Mouse (Mus musculus) fibroblast of lung, adult 2 months (primary cell): ENCODE results near the gene Hnrnpf.

Experiments used
- DNase-seq: peaks from one replicate; pipeline ENCODE4 v3.0.0-alpha.2; 2011; ENCODE audit warnings: low read depth

The Hnrnpf gene

DNA sequence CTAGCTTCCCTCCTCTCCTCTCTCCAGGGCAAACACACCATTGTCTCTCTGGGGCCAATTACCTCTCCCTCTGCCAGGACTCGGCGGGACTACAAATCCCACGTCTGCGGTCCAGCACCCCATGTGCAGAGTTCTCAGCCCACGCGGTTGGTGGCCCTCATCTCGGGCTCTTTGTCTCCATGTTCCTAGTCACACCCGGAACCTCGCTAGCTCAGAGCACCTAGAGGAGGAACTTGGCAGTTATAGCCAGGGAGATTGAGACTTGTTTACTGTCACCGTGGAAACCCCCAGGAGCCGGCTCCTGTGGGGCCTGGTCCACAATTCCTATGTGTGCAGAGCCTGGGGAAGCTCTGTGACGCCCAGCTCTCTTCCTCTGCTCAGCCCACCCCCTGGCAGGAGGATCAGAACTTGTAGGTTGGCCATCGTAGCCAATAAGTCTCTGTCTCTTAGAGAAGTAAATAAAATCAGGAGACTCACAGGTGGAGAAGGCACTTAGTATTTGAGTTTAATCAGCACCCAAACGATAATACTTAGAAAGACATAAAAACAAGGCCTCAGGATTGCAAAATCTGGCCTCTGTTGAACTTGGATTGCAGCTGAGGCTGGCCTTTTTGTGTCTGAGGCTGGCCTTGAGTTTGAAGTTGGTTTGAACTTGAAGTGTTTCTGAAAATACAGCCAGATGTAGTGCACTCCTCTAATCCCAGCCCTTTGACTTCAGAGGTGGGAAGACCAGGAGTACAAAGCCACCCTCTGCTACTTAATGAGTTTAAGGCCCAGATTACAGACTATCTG is 8.6 kb upstream of the Hnrnpf start:
- DNase-seq = no peak

DNA sequence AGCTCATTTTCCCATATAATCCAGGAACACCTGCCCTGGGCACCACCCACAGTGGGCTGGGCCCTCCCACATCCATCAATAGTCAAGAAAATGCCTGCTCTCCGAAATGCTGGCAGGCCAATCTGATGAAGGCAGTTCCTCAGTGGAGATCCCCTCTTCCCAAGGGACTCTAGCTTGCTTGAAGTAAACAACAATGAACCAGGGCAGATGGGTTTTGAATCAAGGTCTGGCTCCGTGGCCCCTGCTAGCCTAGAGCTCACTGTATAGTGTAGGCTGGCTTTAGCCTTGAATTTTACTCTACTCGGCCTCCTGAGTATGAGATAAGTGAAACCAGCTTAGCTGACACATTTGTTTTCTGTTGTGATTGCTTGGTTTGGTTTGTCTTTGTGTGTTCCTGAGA is 7.7 kb upstream of the Hnrnpf start:
- no peak for DNase-seq

DNA sequence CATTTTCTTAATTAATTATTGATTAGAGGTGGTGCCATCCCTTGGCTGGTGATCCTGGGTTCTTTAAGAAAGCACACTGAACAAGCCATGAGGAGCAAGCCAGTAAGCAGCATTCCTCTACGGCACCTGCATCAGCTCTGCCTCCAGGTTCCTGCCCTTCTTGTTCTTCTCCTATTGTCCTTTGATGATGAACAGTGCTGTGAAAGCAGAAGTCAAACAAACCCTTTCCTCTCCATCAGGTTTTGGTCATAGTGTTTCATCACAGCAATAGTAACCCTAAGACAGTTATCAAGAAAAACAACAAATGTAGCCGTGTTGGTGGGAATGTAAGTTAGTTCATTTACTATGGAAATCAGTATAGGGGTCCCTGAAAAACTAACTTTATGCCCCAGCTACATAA is 6.7 kb upstream of the Hnrnpf start:
- DNase-seq = no peak

DNA sequence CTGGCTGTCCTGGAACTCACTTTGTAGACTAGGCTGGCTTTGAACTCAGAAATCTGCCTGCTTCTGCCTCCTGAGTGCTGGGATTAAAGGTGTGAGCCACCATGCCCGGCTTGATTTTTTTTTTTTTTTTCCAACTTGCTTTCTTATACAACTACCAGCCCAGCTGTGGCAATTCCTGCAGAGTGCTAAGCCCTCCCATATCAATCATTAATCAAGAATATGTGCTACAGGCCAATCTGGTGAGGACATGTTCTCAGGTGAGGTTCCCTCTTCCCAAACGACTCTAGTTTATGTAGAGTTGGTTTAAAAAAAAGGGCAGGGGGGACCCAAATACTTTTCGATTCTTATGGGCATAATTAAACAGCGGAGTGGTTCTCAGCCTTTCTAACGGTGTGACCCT is 2.3 kb upstream of the Hnrnpf start:
- DNase-seq = no peak

DNA sequence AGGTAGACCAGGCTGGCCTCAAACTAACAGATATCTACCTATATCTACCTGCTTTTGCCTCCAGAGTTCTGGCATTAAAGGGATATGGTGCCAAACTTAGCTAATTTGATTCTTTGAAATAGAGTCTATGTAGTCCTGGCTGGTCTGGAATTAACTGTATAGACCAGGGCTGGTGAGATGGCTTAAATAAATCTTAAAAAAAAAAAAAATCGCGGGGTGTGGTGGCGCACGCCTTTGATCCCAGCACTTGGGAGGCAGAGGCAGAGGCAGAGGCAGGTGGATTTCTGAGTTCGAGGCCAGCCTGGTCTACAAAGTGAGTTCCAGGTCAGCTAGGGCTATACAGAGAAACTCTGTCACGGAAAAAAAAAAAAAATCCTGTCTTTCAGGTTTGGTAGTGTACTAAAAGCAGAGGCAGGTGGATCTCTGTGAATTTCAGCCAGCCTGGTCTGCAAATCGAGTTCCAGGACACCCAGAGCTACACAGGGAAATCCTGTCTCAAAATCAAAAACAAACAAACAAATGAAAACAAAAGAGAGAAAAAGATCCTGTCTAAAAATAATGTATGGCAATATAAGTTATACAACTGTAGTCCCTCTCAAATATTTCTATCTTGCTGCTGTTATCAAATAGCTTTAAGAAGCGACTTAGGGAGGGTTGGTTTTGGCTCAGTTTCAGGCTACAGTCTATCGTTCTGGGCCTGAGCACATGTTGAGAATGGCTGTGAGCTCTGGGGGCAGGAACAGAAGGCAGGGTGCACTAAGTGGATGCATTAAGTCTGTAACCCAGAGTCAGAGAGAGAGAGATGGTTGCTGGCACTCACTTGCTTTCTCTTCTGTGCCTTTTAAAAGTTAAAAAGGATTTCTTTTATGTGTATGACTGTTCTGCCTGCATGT is 1.6 kb downstream of the Hnrnpf start:
- DNase-seq = no peak

DNA sequence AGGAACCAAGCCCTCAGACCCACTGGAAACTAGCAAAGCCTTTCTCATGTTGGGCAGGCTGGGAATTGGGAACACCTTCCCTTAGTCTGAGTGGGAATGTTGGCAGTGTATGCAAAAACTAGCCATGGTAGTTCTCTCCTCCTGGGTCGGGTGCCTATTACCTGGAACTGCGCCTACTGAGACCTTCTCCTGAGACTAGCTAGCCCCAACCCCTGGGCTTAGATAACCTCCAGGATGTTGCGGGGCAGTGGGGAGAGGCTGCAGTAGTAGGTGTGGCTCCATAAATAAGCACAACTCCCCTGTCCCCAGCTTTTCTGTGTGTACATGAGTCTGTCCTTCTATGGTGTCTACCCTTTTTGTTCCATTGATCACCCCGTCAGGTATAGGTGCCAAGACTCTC is 2.4 kb downstream of the Hnrnpf start:
- no peak for DNase-seq

DNA sequence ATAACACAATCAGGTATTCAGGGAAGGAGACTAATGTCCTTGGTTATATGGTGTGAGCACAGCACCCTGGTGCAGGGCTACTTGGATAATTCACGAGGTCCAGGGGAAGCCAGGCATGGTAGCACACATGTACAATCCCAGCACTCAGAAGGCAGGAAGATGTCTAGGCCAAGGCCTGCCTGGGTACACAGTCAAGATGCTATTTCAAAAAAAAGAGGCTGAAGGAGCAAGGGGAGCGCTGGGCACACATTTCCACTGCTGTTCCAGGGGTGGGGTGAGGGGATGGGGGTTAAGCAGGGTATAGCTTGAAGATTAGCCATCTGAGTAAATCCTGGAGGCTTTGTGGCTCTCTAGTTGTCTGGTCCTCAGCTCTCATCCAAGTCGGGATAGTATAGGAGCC is 3.7 kb downstream of the Hnrnpf start:
- DNase-seq = no peak

DNA sequence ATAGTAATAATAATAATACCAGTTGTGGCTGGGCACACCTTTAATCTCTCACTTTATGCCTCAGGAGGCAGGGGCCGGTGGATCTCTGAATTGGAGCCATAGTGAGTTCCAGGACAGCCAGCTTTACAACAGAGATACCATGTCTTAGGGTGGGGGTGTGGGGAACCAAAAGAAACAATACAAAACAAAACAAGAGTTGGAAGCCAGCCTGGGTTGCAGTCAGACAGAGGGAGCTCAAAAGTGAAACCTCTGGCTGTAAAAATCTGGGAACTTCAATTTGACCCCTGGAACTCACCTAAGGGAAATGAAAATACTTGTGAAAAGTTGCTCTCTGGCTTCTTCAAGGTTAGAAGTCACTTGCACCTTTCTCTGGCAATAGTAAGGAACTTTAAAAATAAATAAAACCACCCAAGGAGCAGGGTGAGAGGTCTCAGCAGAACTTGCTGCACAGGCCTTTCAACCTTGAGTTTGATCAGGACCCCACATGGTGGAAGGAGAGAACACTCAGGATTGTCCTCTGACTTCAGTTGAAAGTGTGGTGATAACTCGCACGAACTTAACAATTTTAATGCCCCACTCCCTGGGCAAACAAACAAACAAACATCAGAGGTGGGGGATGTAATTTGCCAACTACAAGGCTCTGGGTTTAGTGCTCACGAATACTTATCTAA is 5.3 kb downstream of the Hnrnpf start:
- DNase-seq = no peak

DNA sequence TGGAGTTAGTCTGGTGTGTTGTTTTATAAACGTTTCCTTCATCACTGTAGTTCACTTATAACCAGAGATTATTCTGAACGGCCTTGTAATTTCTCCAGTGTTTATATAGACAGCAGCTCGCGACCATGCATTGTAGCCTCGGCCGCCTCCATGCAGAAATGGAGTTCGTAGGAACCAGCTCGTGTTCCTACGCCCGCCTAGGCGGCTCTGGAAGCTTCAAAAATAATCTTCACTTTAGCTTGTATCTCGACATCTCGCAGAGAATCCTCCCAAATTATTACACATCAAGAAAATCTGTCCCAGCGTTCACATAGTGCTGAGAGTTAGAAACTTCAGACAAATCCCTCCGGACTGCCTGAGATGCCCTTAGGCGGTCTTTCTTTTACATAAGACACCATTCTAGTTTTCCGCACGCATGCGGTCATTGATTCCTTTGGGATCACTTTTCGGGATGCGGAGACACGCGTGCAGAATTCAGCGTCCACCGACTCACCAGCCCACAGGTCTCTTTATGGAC is 5.9 kb downstream of the Hnrnpf start:
- DNase-seq = no peak

DNA sequence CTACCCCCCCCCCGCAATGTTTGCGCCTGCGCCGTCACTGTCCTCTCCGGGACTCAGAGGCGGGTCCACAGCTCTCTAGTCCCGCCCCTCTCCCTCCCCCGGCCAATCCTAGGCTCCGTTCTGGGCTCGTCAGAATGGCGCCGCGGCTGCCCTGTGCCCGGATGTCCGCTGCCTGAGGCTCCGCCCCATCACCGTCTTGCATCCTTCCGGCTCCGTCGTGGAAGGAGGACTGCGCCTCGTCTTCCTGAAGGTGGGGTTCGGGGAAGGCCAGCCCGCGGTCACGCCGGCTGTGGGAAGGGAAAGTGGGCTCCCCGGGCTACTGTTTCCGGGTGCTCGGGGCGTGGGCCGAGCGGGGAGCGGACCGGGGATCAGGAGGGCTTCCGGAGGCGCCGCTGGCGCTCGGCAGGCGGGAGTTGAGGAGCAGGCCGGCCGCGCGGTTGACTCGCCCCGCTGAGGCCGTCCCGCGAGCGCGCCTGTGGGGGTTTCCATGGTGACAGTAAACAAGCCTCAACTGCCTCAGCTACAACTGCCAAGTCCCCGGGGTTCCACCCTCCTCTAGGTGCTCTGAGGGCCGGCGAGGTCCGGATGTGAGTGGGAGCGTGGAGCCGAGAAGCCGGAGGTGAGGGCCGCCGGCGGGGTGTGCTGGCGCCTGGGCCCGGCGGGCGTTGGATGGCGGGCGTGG is 6.6 kb downstream of the Hnrnpf start:
- peak; percentile 91 for DNase-seq

DNA sequence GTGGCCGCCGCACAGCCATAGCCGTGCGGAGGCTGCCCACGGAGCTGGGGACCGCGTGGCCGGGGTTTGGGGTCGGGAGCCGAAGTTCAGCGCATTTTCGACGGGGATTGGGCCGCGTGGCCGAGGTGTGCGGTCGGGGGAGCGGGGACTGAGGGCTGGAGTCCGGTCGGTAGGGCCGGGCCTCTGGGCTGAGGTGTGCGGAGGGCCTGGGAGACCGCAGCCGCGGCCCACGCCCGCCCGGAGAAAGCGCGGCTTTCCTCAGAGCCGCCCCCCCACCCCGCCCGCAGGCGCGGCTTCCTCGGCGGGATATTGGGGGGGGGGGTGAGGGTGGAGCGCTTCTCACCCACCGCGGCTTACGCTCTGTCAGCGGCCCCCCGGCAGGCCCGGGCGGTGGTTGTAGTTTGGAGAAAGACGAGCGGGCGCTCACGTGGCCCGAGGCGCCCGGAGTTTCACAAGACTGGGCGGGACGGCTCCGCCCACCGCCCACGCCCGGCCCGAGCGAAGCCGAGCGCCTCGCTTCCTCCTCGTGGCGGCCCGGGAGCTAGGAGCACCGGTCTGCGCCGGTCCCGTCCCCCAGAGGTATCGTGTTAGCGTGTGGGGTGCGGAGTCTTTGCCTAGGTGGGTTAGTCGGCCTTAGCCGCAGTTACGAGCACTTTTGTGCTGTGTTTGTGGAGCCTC is 7.3 kb downstream of the Hnrnpf start:
- peak; percentile 71 for DNase-seq

DNA sequence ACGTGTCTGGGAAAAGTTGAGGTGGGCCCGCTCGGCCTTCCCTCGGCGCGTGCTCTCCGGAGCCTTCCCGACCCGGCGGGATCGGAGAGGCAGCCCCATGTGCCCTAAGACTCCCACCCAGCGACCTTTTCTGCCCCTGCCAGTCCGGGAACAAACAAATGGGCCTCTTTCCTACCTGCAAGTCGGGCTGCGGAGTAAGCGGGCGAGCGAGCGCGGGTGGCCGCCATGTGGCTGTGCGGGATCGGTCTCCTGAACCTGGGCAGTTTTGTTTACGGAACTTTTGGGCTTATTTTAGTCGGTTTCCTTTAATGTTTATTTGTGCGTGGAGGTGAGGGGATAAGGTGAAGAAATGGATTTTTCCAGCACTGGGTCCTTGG is 7.8 kb downstream of the Hnrnpf start:
- no peak for DNase-seq

DNA sequence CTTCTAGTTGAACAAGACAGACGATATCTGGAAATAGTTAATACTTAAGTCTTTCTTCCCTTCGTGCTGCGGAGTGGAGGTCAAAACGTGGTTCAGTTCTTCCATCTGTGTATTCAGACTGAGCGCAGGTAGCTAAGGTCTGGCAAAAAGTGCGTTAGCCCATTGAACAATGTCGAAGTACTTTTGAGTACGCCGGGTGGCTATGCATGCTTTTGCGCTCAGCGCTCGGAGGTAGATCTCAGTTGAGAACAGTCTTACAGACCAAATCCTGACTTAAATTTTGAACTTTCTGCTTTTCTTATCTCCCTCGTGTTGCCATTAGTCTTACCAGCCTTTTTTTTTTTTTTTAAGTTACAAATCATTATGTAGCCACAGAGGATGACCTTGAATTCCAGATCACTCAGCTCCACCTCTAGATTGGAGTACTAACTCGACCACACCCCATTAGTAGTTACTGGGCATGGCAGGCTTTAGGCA is 8.3 kb downstream of the Hnrnpf start:
- DNase-seq = no peak

DNA sequence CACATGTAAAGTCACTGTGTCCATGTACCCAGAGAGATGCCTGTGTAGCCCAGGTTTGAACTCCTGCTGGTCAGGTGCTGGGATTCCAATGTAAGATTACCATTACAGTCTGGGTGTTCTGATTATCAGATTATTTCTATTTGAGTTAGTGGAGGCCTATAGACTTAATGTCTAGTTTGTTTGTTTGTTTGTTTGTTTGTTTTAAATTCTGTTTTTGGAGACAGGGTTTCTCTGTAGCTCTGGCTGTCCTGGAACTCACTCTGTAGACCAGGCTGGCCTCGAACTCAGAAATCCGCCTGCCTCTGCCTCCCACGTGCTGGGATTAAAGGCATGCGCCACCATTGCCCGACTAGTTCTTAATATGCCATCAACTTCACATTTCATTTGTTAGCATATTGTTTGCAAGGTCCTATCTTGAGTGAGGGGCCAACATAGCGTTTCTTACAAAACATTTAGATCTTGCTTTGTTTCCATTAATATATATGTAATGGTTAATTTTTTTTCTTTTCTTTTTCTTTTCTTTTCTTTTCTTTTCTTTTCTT is 10.1 kb downstream of the Hnrnpf start:
- DNase-seq = no peak

DNA sequence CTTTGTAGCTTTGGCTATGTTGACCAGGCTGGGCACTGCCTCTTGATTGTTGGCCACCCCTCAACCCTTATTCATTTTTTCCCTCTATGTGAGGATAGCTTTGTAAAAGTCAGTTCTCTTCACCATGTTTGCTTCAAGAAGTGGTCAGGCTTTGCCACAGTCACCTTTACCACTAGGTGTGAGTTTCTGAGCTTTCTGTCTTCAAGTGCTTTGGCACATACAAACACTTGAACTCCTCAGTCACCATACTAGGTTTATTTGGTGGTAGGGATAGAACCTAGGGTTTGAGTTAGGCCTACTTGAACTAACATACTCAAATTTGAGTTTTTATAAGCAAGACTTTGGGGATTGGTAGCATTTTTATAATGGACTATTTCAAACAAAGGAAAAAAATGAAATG is 14.4 kb downstream of the Hnrnpf start:
- no peak for DNase-seq

DNA sequence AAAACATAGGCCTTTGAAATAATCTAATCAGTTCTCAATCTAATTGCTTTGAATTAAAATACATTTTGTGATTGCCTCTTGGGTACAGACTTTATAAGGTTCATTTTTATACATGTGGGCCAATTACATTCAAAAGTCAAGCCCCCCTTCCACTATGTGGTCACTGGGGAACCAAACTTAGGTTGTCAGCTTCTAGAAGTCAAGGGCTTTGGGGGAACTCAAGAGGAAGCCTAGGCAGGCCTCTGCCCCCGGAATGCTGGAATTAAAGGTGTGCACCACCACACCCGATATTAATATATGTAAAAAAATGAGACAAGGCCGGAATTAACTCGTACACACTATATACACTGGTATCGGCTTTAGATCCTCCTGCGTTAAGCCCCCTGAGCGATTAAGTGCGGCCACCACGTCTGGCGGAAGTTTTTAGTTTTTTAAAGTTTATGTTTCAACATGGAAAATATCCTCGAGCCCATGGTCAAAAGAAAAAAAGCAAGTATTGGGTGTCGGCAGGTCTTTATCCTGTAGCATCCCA is 16.1 kb downstream of the Hnrnpf start:
- no peak for DNase-seq

DNA sequence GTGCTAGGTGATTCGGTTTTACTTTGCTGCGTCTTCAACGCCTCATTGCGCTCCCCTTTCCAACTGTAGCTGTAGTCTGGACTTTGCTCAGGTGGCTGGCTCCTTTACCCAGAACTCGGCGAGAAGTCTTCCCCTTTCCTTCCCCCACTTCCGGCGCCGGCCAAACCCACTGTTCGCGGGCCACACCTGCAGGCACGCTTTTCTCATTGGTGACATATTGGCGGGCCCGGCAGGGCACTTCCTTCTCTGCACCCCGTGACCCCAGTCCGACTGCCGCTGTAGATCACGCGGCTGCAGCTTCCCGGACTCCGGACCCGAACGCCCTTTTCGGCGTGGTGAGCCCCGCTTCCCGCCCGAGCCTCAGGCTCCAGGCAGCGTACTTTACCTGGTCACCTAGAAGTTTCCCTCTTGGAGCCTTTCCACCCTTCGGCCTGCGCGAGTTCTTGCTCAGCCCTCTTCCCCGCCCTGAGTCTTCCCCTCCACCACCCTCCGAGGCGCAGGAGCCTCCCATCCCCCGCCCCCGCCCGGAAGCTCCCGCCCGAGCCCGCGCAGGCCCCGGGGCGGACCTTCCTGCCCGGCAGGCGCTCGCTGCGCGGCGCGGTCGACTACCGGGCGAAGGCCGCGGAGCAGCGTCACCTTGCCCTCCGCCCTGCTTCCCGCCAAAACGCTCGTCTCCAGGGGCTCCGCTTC is 16.8 kb downstream of the Hnrnpf start:
- DNase-seq = no peak

DNA sequence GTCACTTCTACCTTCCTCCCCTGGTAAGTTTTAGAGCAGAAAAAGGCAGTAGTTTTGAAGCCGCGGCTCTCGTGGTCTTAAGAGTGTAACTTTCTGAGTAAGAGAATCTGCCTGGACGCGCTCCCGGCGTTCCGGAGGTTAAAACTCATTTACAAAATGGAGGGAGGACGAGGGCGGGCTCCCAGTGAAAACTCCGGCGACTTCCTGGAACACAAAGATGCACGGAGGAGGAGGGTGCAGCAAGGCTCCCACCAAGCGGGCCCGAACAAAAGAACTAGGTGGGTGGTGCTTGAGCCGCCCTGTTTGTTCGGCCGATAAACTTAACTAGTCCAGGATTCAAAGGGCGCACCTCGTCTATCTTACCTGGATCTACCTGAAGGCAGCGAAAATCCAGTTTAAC is 17.5 kb downstream of the Hnrnpf start:
- no peak for DNase-seq

DNA sequence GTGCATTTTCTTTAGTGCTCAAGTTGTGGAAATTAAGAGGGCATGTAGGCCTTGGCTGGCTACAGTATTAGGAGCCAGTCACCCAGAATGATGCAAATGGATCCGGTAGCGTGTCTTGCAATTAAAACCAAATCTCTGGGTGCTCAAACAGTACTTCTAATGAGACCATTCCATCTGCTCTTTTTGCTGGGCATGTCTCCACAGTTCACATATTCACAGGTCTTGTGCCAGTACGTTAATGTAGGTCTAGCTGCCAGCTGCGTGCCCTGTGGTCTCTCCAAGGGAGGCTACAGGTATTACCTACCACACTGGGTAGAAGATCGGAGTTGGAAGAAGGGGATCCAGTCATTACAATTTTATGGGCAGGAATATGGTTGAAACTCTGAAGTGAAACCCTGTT is 17.9 kb downstream of the Hnrnpf start:
- no peak for DNase-seq
